Mouse (Mus musculus): ENCODE results near the gene Mmadhc.

DNA sequence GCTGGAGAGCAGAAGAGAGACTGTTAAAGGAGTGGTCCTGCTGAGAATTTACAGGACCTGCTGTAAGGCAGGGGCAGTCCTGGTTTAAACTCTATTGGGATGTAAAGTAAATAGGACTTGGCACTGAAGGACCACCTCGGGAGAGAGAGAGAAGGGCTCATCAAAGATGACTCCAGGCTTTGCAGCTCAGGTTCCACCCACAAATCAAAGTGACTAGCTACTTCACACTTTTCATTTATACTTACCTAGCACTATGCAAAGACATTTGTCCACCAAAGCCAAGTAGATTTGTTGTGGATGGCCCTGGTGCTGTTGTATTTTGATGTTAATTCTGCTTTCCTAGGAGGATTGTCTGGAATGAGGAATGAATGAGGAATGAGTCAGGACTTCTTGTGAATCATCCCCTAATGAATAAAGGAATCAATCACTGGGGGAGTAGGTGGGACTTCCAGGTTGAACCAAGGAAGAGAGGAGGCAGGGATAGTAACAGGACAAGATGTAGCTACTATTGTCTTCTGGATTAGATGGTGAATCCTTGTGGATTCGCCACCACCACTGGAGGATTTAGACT, 31.3 kb downstream of the Mmadhc start:
- TF ChIP-seq CTCF (IDR thresholded peaks at IDR 0.05; ENCODE audit: insufficient read depth, low read length) (no peak), POLR2A (IDR thresholded peaks at IDR 0.05; ENCODE audit: borderline replicate concordance, extremely low read depth, low read depth, low read length) (no peak)
